Mouse (Mus musculus): Measurements from ENCODE around the gene Fam120b. TPM values are rescaled to one million over a fixed set of nuclear protein-coding genes. Genes with fewer than 3 reads are reported as not detected.

Gene Fam120b
- polyA plus RNA-seq, 1 experiment from 2014 or later: 8.0 TPM

DNA sequence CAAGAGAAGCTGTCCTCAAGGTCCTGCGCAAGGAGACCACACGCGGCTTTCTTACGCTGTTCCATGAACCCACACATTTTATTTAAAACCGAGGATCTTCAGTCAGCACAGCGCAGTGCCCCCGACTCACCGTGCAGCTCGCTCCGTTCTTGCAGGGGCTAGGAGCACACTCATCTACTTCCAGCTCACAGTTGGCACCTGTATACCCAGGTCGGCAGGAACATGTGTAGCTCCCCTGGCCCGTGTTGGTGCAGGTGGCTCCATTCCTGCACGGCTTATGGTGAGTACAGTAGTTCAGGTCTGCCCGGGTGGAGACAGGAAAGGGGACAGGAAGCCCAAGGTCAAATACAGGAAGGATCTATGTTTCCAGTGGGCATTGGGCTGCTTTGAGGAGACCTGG, 25.6 kb upstream of the Fam120b start:
- no peak for ATAC-seq (ENCODE audit: low read depth)
- Histone ChIP-seq H3K4me2 (ENCODE audit: low read depth, low read length) (no peak overlapping the region), H3K36me3 (ENCODE audit: control insufficient read depth, insufficient read depth) (no peaks in the 10 kb centered on the region), H3K4me3 (ENCODE audit: low read depth, low read length) (no peak overlapping the region), H3K4me1 (ENCODE audit: control insufficient read depth, low read depth, low read length) (no peaks in the 10 kb centered on the region; the same call in 1 of the 2 replicates), H3K27ac (ENCODE audit: low read length) (no peak overlapping the region), H3K9ac (ENCODE audit: low read depth, low read length) (no peak overlapping the region), H3K9me3 (replicated peaks; ENCODE audit: control insufficient read depth, low read length) (no peaks in the 10 kb centered on the region), H3K27me3 (ENCODE audit: control insufficient read depth, insufficient read depth, low read depth, low read length) (peaks cover 29% of the 10 kb centered on the region)
- WGBS (ENCODE audit: insufficient replicate concordance): 67% methylated on average over 14 of the region's 14 CpGs

DNA sequence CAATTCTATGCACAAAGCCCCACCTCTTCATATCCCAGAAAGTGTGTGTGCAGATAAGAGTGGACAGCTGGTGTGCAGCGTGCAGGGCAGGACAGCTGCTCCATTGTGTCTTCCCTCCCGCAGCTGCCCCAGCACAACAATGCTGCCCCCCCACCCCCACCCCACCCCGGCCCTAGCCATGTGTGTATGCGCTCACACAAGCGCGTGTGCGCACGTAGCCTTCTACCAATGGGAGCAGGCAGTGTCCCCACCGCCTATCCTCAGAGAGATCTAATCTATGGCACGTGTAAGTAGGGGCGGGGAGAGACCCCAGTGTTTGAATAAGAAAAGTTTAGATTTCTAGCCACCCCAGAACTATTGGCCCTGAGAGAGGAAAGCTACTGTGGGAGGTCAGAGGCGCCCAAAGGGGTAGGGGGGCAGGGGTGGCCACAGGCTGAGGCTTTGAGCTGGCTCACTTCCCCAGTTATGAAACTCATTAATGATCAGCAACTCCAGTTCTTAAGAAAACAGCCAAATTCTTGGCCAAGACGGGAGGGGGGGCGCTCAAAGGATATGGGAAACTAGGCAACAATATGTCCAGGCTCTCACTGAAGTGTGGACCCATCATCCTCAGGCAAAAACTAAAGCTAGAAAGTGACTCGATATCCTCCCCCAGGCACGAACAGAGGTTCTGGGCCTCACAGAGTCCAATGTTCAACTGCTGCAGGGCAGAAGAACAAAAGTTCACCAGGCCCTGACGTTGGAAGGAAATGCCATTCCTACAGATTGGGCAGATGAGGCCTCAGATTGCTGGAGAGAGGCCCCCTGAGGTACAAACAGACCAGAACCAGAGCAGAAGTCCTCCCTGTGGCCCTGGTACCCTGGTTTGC, 23.8 kb upstream of the Fam120b start:
- no peaks in the 10 kb centered on the region; the same call in 1 of the 2 replicates for H3K4me1 ChIP-seq (ENCODE audit: control insufficient read depth, low read depth, low read length)
- H3K4me3 ChIP-seq (ENCODE audit: low read depth, low read length): no peak overlapping the region
- no peak overlapping the region for H3K4me2 ChIP-seq (ENCODE audit: low read depth, low read length)
- no peaks in the 10 kb centered on the region for H3K9me3 ChIP-seq (replicated peaks; ENCODE audit: control insufficient read depth, low read length)
- no peaks in the 10 kb centered on the region for H3K36me3 ChIP-seq (ENCODE audit: control insufficient read depth, insufficient read depth)
- ATAC-seq (ENCODE audit: low read depth): no peak
- 29% methylated on average over 17 of the region's 17 CpGs for WGBS (ENCODE audit: insufficient replicate concordance)
- no peak overlapping the region for H3K27ac ChIP-seq (ENCODE audit: low read length)
- peaks cover 47% of the 10 kb centered on the region for H3K27me3 ChIP-seq (ENCODE audit: control insufficient read depth, insufficient read depth, low read depth, low read length)
- H3K9ac ChIP-seq (ENCODE audit: low read depth, low read length): no peak overlapping the region

DNA sequence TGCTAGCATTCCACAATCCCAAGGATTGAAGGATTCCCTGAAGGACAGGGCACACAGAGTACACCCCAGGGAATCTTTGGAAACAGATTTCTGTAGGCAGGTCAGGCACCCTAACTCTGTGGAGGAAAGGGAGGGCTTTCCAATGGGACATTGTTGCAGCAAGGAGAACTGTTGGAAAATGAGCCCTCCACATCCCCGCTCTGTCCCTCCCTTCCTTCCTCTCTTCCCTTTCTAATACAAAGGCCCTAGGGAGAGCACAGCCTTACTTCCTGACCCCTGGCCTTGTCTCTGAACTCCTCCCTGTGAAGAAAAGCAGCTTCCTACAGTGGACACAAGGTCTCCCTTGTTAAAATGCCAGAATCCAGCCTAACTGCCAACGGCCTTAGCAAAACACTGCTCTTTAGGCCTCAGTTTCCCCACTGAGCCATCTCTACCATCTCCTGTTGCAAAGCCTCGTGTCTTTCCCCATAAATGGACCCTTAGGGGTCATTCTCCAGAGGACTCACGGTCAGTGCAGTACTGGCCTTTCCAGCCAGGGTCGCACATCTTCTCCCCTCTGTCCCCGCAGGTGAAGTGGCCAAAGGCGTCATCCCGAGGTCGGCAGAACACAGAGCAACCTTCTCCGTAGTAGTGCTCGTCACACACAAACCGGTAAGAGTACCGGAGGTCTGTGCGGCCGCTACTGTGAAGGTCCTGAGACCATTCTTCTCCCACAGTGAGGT, 22.9 kb upstream of the Fam120b start:
- no peaks in the 10 kb centered on the region; the same call in 1 of the 2 replicates for H3K4me1 ChIP-seq (ENCODE audit: control insufficient read depth, low read depth, low read length)
- no peak overlapping the region for H3K4me2 ChIP-seq (ENCODE audit: low read depth, low read length)
- no peak overlapping the region for H3K9ac ChIP-seq (ENCODE audit: low read depth, low read length)
- H3K36me3 ChIP-seq (ENCODE audit: control insufficient read depth, insufficient read depth): no peaks in the 10 kb centered on the region
- ATAC-seq (ENCODE audit: low read depth): no peak
- no peaks in the 10 kb centered on the region for H3K9me3 ChIP-seq (replicated peaks; ENCODE audit: control insufficient read depth, low read length)
- peaks cover 56% of the 10 kb centered on the region for H3K27me3 ChIP-seq (ENCODE audit: control insufficient read depth, insufficient read depth, low read depth, low read length)
- WGBS (ENCODE audit: insufficient replicate concordance): 49% methylated on average over 15 of the region's 15 CpGs
- no peak overlapping the region for H3K4me3 ChIP-seq (ENCODE audit: low read depth, low read length)
- H3K27ac ChIP-seq (ENCODE audit: low read length): no peak overlapping the region

DNA sequence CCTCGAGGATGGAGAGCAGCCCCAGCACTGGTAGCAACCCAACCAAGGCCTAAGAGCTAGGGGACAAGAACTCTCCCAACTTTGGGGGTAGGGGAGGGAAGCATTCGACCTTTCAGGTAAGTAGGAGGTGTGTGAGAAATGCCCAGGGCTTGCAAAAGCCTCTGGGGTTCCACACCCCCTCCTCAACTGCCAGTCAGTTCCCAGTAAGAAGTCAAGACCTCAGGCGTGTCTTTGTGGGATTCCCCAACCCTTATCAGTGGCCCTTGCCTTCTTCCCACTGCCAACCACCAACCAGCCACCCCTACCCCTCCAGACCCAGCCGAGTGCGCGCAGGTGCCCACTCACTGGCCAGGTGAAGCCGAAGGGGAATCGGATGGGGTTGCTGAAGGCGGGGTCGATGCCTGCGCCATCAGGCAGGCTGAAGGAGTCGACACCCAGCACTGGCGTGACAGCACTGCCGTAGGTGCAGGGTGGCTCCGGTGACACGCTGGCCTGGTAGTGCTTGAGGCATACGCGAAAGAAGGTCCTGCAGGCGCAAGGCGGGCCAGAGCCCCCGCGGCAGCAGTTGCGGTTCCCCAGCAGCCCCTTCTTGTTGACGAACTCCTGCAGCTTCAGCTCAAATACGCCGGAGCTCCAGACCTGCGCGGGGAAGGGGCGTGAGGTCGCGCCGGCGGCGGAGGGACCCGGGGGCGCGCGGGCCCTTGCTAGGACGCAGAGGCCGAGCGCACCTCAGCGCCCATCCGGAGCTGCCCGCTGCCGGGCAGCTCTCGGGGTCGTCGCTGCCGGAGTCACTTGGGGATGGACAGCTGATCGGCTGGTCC, 21.5 kb upstream of the Fam120b start:
- no peak for ATAC-seq (ENCODE audit: low read depth)
- 2% methylated on average over 50 of the region's 50 CpGs for WGBS (ENCODE audit: insufficient replicate concordance)
- Histone ChIP-seq H3K9me3 (replicated peaks; ENCODE audit: control insufficient read depth, low read length) (no peaks in the 10 kb centered on the region), H3K4me1 (ENCODE audit: control insufficient read depth, low read depth, low read length) (no peaks in the 10 kb centered on the region; the same call in 1 of the 2 replicates), H3K27me3 (ENCODE audit: control insufficient read depth, insufficient read depth, low read depth, low read length) (peaks cover 70% of the 10 kb centered on the region), H3K27ac (ENCODE audit: low read length) (no peak overlapping the region), H3K4me2 (ENCODE audit: low read depth, low read length) (peak overlapping the region; percentile 65), H3K4me3 (ENCODE audit: low read depth, low read length) (peak overlapping the region; percentile 59), H3K9ac (ENCODE audit: low read depth, low read length) (peak overlapping the region; percentile 29; the same call in 1 of the 2 replicates), H3K36me3 (ENCODE audit: control insufficient read depth, insufficient read depth) (no peaks in the 10 kb centered on the region)

DNA sequence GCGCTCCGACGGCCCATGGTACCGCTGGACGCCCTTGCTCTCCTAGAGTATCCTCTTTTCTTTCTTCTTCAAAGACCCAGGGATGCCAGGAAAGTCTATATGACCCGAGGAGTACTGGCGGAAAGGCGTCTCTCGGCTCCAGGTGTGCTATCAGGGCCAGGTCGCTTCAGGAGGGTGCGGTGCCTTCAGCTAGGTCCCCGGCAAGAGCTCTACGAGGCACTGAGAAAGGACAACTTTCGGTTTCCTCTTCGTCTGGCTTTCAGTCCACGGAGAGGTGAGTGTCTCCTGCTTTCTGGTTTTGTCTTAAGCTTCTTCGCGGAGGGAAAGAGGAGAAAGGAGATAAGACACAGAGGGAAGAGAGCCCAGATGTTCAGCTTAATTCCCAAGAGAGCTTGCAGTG, 20.8 kb upstream of the Fam120b start:
- Histone ChIP-seq H3K4me3 (ENCODE audit: low read depth, low read length) (peak overlapping the region; percentile 59), H3K36me3 (ENCODE audit: control insufficient read depth, insufficient read depth) (no peaks in the 10 kb centered on the region), H3K9ac (ENCODE audit: low read depth, low read length) (peak overlapping the region; percentile 29; the same call in 1 of the 2 replicates), H3K9me3 (replicated peaks; ENCODE audit: control insufficient read depth, low read length) (no peaks in the 10 kb centered on the region), H3K27me3 (ENCODE audit: control insufficient read depth, insufficient read depth, low read depth, low read length) (peaks cover 75% of the 10 kb centered on the region), H3K4me1 (ENCODE audit: control insufficient read depth, low read depth, low read length) (no peaks in the 10 kb centered on the region; the same call in 1 of the 2 replicates), H3K27ac (ENCODE audit: low read length) (no peak overlapping the region), H3K4me2 (ENCODE audit: low read depth, low read length) (peak overlapping the region; percentile 65)
- ATAC-seq (ENCODE audit: low read depth): no peak
- WGBS (ENCODE audit: insufficient replicate concordance): 0% methylated on average over 18 of the region's 18 CpGs

DNA sequence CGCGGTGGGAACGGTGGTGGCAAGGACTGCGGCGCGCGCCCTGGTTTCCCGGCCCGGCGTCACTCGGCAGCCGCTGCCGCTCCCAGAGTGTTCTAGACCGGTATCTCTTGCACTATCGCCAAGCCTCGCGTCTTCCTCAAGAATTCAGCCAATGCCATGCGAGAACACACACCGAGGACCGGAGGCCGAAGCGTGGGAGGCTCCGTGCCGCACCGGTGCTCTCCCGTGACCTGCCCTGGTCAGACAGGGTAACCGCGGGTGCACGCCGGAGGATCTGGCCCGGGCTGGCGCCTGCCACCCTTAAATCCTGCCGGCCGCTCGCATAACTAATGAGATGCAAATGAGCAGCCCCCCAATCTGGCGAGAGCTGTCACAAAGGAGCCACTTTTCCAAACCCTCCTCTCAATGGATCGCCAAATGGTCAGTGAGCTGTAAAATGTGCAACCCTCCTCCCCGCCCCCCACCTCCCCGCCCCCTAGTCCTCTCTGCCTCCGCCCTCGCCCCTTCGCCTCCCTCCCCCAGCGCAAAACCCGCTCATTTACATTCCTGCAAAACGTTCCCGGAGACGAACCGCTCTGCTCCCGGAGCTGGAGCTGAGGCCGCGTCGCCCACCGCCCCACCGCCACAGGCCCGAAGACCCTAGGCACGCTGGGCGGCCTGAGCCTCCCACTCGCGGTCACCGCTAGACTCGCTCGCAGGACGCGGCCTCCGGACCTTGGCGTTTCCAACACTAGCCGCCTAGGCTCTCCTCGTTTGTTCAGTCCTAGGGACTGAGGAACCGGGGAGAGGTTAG, 20.1 kb upstream of the Fam120b start:
- WGBS (ENCODE audit: insufficient replicate concordance): under 1% methylated on average over 67 of the region's 69 CpGs
- peak; percentile 75 for ATAC-seq (ENCODE audit: low read depth)
- Histone ChIP-seq H3K9ac (ENCODE audit: low read depth, low read length) (peak overlapping the region; percentile 38; the same call in 1 of the 2 replicates), H3K4me2 (ENCODE audit: low read depth, low read length) (peak overlapping the region; percentile 65), H3K9me3 (replicated peaks; ENCODE audit: control insufficient read depth, low read length) (no peaks in the 10 kb centered on the region), H3K4me3 (ENCODE audit: low read depth, low read length) (peak overlapping the region; percentile 59), H3K27me3 (ENCODE audit: control insufficient read depth, insufficient read depth, low read depth, low read length) (peaks cover 79% of the 10 kb centered on the region), H3K4me1 (ENCODE audit: control insufficient read depth, low read depth, low read length) (no peaks in the 10 kb centered on the region; the same call in 1 of the 2 replicates), H3K27ac (ENCODE audit: low read length) (peak overlapping the region; percentile 69), H3K36me3 (ENCODE audit: control insufficient read depth, insufficient read depth) (no peaks in the 10 kb centered on the region)

DNA sequence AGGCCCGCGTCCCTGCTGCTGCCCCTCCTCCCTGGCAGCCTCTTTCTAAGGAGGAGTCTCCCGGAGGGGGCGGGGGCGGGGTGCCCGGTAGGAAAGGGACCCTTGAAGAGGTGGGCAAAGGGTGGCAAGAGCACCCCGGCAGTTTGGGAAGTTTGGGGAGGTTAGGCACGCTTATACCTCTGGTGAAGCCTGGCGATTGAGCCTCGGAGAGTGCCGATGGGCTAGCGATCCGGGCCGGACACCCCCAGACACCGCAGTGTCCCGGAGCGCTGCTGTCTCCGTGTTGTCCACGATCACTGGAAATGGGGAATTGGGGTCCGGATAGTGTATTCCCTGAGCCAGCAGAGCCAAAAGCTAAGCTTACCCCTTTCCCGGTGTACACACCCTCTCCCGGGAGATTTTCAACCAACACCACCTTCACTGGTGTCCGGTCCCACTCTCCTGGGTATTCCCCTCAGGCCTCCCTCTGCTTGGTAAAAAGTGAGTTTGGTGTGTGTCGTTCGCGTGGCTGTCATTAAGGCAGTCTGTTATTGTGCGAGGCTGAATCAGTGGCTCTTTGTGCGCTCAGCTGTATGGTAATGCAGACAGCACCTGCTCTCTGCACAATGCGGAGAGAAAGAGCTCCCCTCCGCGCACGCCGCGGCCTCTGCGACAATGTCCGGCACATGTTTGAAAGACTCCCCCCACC, 19.4 kb upstream of the Fam120b start, which contains the start of gene Dll1:
Gene Dll1 (minus strand): TSS at position 379 of the 688 bp plus-strand sequence.
- H3K9me3 ChIP-seq (replicated peaks; ENCODE audit: control insufficient read depth, low read length): no peaks in the 10 kb centered on the region
- 1% methylated on average over 36 of the region's 36 CpGs for WGBS (ENCODE audit: insufficient replicate concordance)
- H3K27ac ChIP-seq (ENCODE audit: low read length): peak within 1 kb of the TSS; percentile 69
- peak within 1 kb of the TSS; percentile 65 for H3K4me2 ChIP-seq (ENCODE audit: low read depth, low read length)
- no peaks in the 10 kb centered on the region for H3K36me3 ChIP-seq (ENCODE audit: control insufficient read depth, insufficient read depth)
- peak within 1 kb of the TSS; percentile 38; the same call in 1 of the 2 replicates for H3K9ac ChIP-seq (ENCODE audit: low read depth, low read length)
- peak within 1 kb of the TSS; percentile 59 for H3K4me3 ChIP-seq (ENCODE audit: low read depth, low read length)
- peaks cover 85% of the 10 kb centered on the region for H3K27me3 ChIP-seq (ENCODE audit: control insufficient read depth, insufficient read depth, low read depth, low read length)
- no peak for ATAC-seq (ENCODE audit: low read depth)
- H3K4me1 ChIP-seq (ENCODE audit: control insufficient read depth, low read depth, low read length): no peaks in the 10 kb centered on the region; the same call in 1 of the 2 replicates
